Mouse (Mus musculus) cortical plate, adult 2 months (tissue): ENCODE data around the gene Cttnbp2.

ENCODE experiments used
- CTCF ChIP-seq: fragments of 200-500 bp; IDR thresholded peaks from 2 replicates; pipeline ENCODE4 v1.5.1; 2011; ENCODE audit warnings: mild to moderate bottlenecking, control low read depth, low read length; ENCODE audit not compliant: insufficient read depth; ENCODE audit errors: extremely low read depth
- POLR2A ChIP-seq: fragments of 200-500 bp; IDR thresholded peaks from 2 replicates; pipeline ENCODE4 v1.6.1; 2011; ENCODE audit warnings: mild to moderate bottlenecking, low read length, control low read depth; ENCODE audit not compliant: insufficient read depth; ENCODE audit errors: extremely low read depth

GRCm38 (mm10) chr6:18446359-18446758 lies 68.3 kb downstream of the Cttnbp2 start:
- TF ChIP-seq CTCF (no peak), POLR2A (no peak)
